Mouse (Mus musculus): ENCODE measurements around the gene Cma2. TPM values are rescaled to one million over a fixed set of nuclear protein-coding genes. Genes with fewer than 3 reads are reported as not detected.
"Not testable (repeated sequence)": the region's sequence is repeated elsewhere in the genome, so short reads cannot be mapped to it uniquely, and the experiment has no call there.

The Cma2 gene
- polyA plus RNA-seq, 1 experiment: not detected

DNA sequence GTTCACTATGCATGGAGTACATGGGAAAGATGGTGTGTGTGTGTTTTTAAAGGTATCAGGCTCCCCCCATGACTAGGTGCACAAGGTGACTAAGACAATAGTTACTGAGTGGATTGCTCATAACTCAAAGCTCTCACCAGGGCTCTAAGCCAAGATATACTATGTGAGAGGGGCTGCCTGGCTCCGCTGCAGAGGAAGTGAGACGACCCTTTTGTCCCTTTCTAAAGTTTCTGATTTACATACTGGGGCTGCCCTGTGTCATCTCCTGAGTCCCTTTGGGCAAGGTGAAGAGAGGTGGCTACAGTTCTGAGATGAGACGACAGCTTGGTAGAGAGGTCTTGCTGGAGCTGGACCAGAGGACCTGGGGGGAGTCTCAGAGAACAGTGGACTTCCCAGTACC, 62.4 kb downstream of the Cma2 start:
- Histone ChIP-seq H3K27ac (ENCODE audit: insufficient read depth, low read length) (no peak overlapping the region), H3K4me3 (replicated peaks; ENCODE audit: insufficient read depth, low read depth, low read length) (no peak overlapping the region), H3K27me3 (ENCODE audit: control insufficient read depth, insufficient read depth, low read length) (no peaks in the 10 kb centered on the region), H3K4me1 (ENCODE audit: control insufficient read depth, insufficient read depth, low read length) (no peaks in the 10 kb centered on the region)
- 75% methylated on average over 3 of the region's 3 CpGs for WGBS
- TF ChIP-seq POLR2A (IDR thresholded peaks at IDR 0.05; ENCODE audit: borderline replicate concordance, insufficient read depth, low read length) (no peak), CTCF (IDR thresholded peaks at IDR 0.05; ENCODE audit: borderline replicate concordance, insufficient read depth, low read depth, low read length) (no peak)
- no peak for DNase-seq

DNA sequence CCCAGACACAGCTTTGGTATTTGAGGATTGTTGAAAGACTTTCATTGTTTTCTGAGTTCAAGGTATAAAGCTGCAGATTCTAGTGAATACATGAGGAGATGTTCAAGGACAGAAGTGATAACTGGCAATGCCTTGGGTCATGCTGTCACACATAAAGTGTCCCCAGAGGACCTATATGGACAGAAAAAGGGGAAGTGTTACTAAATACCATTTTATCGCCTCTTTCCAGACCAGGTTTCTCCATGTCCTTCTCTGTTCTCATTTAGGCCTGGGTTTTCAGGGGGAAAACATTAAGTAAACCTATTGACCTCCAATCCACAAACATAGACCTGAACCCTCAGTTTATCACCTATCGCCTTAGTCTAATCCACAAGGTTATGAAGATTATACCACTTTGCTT, 63.1 kb downstream of the Cma2 start:
- no peak for DNase-seq
- Histone ChIP-seq H3K4me3 (replicated peaks; ENCODE audit: insufficient read depth, low read depth, low read length) (no peak overlapping the region), H3K27me3 (ENCODE audit: control insufficient read depth, insufficient read depth, low read length) (no peaks in the 10 kb centered on the region), H3K4me1 (ENCODE audit: control insufficient read depth, insufficient read depth, low read length) (no peaks in the 10 kb centered on the region), H3K27ac (ENCODE audit: insufficient read depth, low read length) (no peak overlapping the region)
- 89% methylated on average over 2 of the region's 2 CpGs for WGBS
- no peak for TF ChIP-seq POLR2A (IDR thresholded peaks at IDR 0.05; ENCODE audit: borderline replicate concordance, insufficient read depth, low read length)
- TF ChIP-seq CTCF (IDR thresholded peaks at IDR 0.05; ENCODE audit: borderline replicate concordance, insufficient read depth, low read depth, low read length): no peak

DNA sequence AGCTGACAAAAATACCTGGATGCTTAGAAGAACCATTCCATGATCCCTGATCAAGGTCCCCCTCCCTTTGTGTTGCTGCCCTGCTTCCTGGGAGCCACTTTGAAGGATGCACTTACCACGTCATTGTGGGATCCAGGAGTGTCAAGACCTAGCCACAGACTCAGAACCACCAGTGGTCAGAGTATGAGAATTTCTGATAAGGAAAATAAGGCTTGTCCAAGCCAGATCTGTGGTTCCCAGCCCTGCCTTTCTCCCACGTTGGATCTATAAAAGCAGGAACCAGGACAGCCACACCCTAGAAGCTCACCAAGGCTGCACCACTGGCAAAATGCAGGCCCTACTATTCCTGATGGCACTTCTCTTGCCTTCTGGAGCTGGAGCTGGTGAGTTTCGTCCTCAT, 66.9 kb downstream of the Cma2 start, which contains the start of gene Mcpt1:
Gene Mcpt1, plus strand, starts transcription at position 301 of the 400 bp plus-strand sequence.
- H3K27ac ChIP-seq (ENCODE audit: insufficient read depth, low read length); H3K4me1 ChIP-seq (ENCODE audit: control insufficient read depth, insufficient read depth, low read length); DNase-seq; H3K27me3 ChIP-seq (ENCODE audit: control insufficient read depth, insufficient read depth, low read length); H3K4me3 ChIP-seq (replicated peaks; ENCODE audit: insufficient read depth, low read depth, low read length): not testable (repeated sequence)
- 86% methylated on average over 3 of the region's 3 CpGs for WGBS

DNA sequence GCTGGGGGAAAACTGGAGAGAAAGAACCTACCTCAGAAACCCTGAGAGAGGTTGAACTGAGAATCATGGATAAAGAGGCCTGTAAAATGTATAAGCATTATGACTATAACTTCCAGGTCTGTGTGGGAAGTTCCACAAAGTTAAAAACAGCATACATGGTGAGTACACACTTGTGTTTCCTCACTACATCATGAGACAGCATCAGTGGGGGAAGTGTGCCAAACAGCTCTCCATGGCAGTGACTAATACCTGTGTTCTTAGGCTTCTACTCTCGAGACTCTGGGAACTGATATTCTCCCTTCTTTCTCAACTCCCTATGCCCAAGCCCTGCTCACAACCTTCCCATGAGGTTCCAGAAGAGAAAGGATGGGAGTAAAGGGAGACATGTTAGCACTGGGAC, 68.7 kb downstream of the Cma2 start:
- WGBS: 76% methylated on average over 1 of the region's 1 CpGs
- no peak for DNase-seq
- TF ChIP-seq POLR2A (IDR thresholded peaks at IDR 0.05; ENCODE audit: borderline replicate concordance, insufficient read depth, low read length) (no peak), CTCF (IDR thresholded peaks at IDR 0.05; ENCODE audit: borderline replicate concordance, insufficient read depth, low read depth, low read length) (no peak)
- no peak overlapping the region for H3K4me3 ChIP-seq (replicated peaks; ENCODE audit: insufficient read depth, low read depth, low read length)
- no peaks in the 10 kb centered on the region for H3K27me3 ChIP-seq (ENCODE audit: control insufficient read depth, insufficient read depth, low read length)
- no peaks in the 10 kb centered on the region for H3K4me1 ChIP-seq (ENCODE audit: control insufficient read depth, insufficient read depth, low read length)
- no peak overlapping the region for H3K27ac ChIP-seq (ENCODE audit: insufficient read depth, low read length)

DNA sequence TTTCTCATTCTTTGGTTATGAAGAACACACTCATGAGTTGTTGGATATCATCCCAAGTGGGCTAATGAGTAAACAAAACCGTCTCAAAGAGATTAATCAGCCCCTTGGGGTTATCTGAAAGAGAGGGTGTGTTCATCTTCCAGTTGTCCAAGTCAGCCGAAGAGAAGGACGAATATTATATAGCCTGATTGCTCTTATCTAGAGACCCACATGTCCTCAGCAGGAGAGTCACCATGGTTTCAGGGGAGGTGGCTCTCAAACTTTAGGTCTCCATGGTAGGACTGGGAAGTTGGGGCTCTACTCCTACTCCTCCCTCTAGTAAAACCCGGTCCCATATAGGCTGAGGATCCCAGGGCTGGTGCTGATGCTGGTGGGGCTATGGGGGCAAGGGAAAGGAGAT, 70.5 kb downstream of the Cma2 start:
- not testable (repeated sequence) for H3K4me3 ChIP-seq (replicated peaks; ENCODE audit: insufficient read depth, low read depth, low read length)
- 73% methylated on average over 4 of the region's 4 CpGs for WGBS

More for the DNA sequence above, 70.5 kb downstream of the Cma2 start:
- H3K4me1 ChIP-seq (ENCODE audit: control insufficient read depth, insufficient read depth, low read length); H3K27me3 ChIP-seq (ENCODE audit: control insufficient read depth, insufficient read depth, low read length); H3K27ac ChIP-seq (ENCODE audit: insufficient read depth, low read length); DNase-seq: not testable (repeated sequence)

Other genes starting within 250 kb of the Cma2 start
- gene Tgm1, start 237.1 kb upstream of the Cma2 start, polyA plus RNA-seq (2012; rRNA removed): 0.07 and 0.08 TPM in 2 replicates
- 64.1 and 66.8 TPM in 2 replicates for gene Rabggta, start 228.7 kb upstream of the Cma2 start, polyA plus RNA-seq (2012; rRNA removed)
- gene Dhrs1, start 205.3 kb upstream of the Cma2 start, polyA plus RNA-seq (2012; rRNA removed): 113 and 122 TPM in 2 replicates
- 10.7 and 10.8 TPM in 2 replicates for gene Nop9, start 205.3 kb upstream of the Cma2 start, polyA plus RNA-seq (2012; rRNA removed)
- gene Cideb, start 192.5 kb upstream of the Cma2 start, polyA plus RNA-seq (2012; rRNA removed): 10.5 and 15.2 TPM in 2 replicates
- 0.07 and 0.08 TPM in 2 replicates for gene Ltb4r2, start 189.6 kb upstream of the Cma2 start, polyA plus RNA-seq (2012; rRNA removed)
- 0.33 and 0.36 TPM in 2 replicates for gene Ltb4r1, start 185.0 kb upstream of the Cma2 start, polyA plus RNA-seq (2012; rRNA removed)
- 4.0 and 4.1 TPM in 2 replicates for gene Adcy4, start 166.9 kb upstream of the Cma2 start, polyA plus RNA-seq (2012; rRNA removed)
- gene Ripk3, start 162.1 kb upstream of the Cma2 start, polyA plus RNA-seq (2012; rRNA removed): 0.39 and 0.60 TPM in 2 replicates
- gene Nfatc4, start 127.8 kb upstream of the Cma2 start, polyA plus RNA-seq (2012; rRNA removed): 1.5 and 1.7 TPM in 2 replicates
- gene Nynrin, start 97.0 kb upstream of the Cma2 start, polyA plus RNA-seq (2012; rRNA removed): 4.5 and 4.8 TPM in 2 replicates
- gene Cbln3, start 66.6 kb upstream of the Cma2 start, polyA plus RNA-seq (2012; rRNA removed): 534 and 635 TPM in 2 replicates
- gene Khnyn, start 66.0 kb upstream of the Cma2 start, polyA plus RNA-seq (2012; rRNA removed): 47.4 and 52.8 TPM in 2 replicates
- gene Sdr39u1, start 50.7 kb upstream of the Cma2 start, polyA plus RNA-seq (2012; rRNA removed): 214 and 218 TPM in 2 replicates
- not detected in 2 replicates for gene Cma1, start 6.3 kb upstream of the Cma2 start, polyA plus RNA-seq (2012; rRNA removed)
- gene Mcpt1, start 67.0 kb downstream of the Cma2 start, polyA plus RNA-seq (2012; rRNA removed): not detected in 2 replicates
- gene Mcpt9, start 79.5 kb downstream of the Cma2 start, polyA plus RNA-seq (2012; rRNA removed): not detected in 2 replicates
- gene Mcpt2, start 91.1 kb downstream of the Cma2 start, polyA plus RNA-seq (2012; rRNA removed): not detected in 2 replicates
- gene Mcpt4, start 111.3 kb downstream of the Cma2 start, polyA plus RNA-seq (2012; rRNA removed): 0.13 TPM in 1 of 2 replicates, not detected in the other
- gene Mcpt8, start 134.3 kb downstream of the Cma2 start, polyA plus RNA-seq (2012; rRNA removed): not detected in 2 replicates
- not detected in 2 replicates for gene Ctsg, start 151.6 kb downstream of the Cma2 start, polyA plus RNA-seq (2012; rRNA removed)
- not detected in 2 replicates for gene Gzme, start 169.6 kb downstream of the Cma2 start, polyA plus RNA-seq (2012; rRNA removed)
- gene Gzmd, start 181.6 kb downstream of the Cma2 start, polyA plus RNA-seq (2012; rRNA removed): not detected in 2 replicates
- gene Gzmg, start 208.6 kb downstream of the Cma2 start, polyA plus RNA-seq (2012; rRNA removed): not detected in 2 replicates
- not detected in 2 replicates for gene Gzmn, start 223.6 kb downstream of the Cma2 start, polyA plus RNA-seq (2012; rRNA removed)